Mouse (Mus musculus) kidney, postnatal 0 days (tissue): ENCODE data around the gene Pcgf3. TPM values are rescaled to one million over a fixed set of nuclear protein-coding genes. Genes with fewer than 3 reads are reported as not detected.
A peak's percentile ranks its signal among the peaks of the same experiment; 100 is the strongest.
"Not testable (repeated sequence)": the region's sequence is repeated elsewhere in the genome, so short reads cannot be mapped to it uniquely, and the experiment has no call there.

Experiments used
- ATAC-seq: fragments of 200-750 bp; cut with Nextera tagmentation; replicated peaks from 2 replicates; pipeline ENCODE4 v1.8.0; 2017; ENCODE audit warnings: low read depth, moderate number of reproducible peaks, moderate TSS enrichment, moderate library complexity; ENCODE audit not compliant: low FRiP score
- DNase-seq: peaks from one replicate; pipeline ENCODE4 v3.0.0-alpha.2; 2016; ENCODE audit warnings: low spot score
- H3K27ac ChIP-seq: fragments of 300-500 bp; sonication (generic); 2 replicates; pipeline ENCODE4 v1.5.1; 2014; ENCODE audit warnings: mild to moderate bottlenecking
- H3K27me3 ChIP-seq: fragments of 300-500 bp; sonication (generic); 2 replicates; pipeline ENCODE4 v1.6.1; 2014; ENCODE audit warnings: low read length, mixed read lengths; ENCODE audit not compliant: insufficient read depth
- H3K36me3 ChIP-seq: fragments of 300-500 bp; sonication (generic); 2 replicates; pipeline ENCODE4 v1.6.1; 2014; ENCODE audit warnings: low read length, mixed read lengths; ENCODE audit not compliant: insufficient read depth
- H3K4me1 ChIP-seq: fragments of 300-500 bp; sonication (generic); replicated peaks from 2 replicates; pipeline ENCODE4 v1.6.1; 2014; ENCODE audit warnings: antibody characterized with exemption, low read length, mixed read lengths; ENCODE audit not compliant: insufficient read depth
- H3K4me2 ChIP-seq: fragments of 300-500 bp; sonication (generic); 2 replicates; pipeline ENCODE4 v1.6.1; 2014; ENCODE audit warnings: mild to moderate bottlenecking, low read length, moderate library complexity, mixed read lengths
- H3K4me3 ChIP-seq: fragments of 300-500 bp; sonication (generic); replicated peaks from 2 replicates; pipeline ENCODE4 v1.5.1; 2014; ENCODE audit warnings: low read depth, low read length
- H3K9ac ChIP-seq: fragments of 300-500 bp; sonication (generic); 2 replicates; pipeline ENCODE4 v1.6.1; 2014; ENCODE audit warnings: low read depth, low read length
- H3K9me3 ChIP-seq: fragments of 300-500 bp; sonication (generic); replicated peaks from 2 replicates; pipeline ENCODE4 v1.6.1; 2016; ENCODE audit warnings: low read length, inconsistent platforms, mixed read lengths
- CTCF ChIP-seq: IDR thresholded peaks from 2 replicates; pipeline ENCODE4 v1.5.1; 2016; ENCODE audit warnings: antibody characterized with exemption, low read depth, mild to moderate bottlenecking, moderate library complexity
- WGBS: fragments of 180-500 bp; shearing (Covaris S2); extraction: QIAGEN DNeasy Blood & Tissue Kit; methylation state at CpG from one replicate; pipeline ENCODE4 v1.1.7; 2014; 5-methylcytosine and 5-hydroxymethylcytosine counted together
- polyA plus RNA-seq: library from polyadenylated mRNA; unstranded; fragments of >200 nt; fragmentation: Nextera tagmentation; extraction: Ambion mirVana; gene quantifications from 2 replicates; pipeline ENCODE4 v1.2.1, GENCODE M21; 2015

Gene Pcgf3
- polyA plus RNA-seq, 1 experiment from 2014 or later: 12.5 TPM

- no peak overlapping the region for H3K4me2 ChIP-seq
- H3K9ac ChIP-seq: no peak overlapping the region
- ATAC-seq (no peak), DNase-seq (peak; percentile 41)
- H3K27me3 ChIP-seq: no peaks in the 10 kb centered on the region
- H3K36me3 ChIP-seq: peaks cover 33% of the 10 kb centered on the region
- H3K9me3 ChIP-seq: no peaks in the 10 kb centered on the region
- no peak overlapping the region for H3K4me3 ChIP-seq
- 91% methylated on average over 2 of the region's 2 CpGs for WGBS
- no peak overlapping the region for H3K27ac ChIP-seq
- H3K4me1 ChIP-seq: no peaks in the 10 kb centered on the region
- TF ChIP-seq CTCF: peak; percentile 71
Measured at GRCm38 (mm10) chr5:108485239-108485638, 24.2 kb downstream of the Pcgf3 start.

GRCm38 (mm10) chr5:108486148-108486547 is 25.1 kb downstream of the Pcgf3 start:
- H3K4me2 ChIP-seq, H3K4me1 ChIP-seq, H3K9me3 ChIP-seq, ATAC-seq, H3K4me3 ChIP-seq, H3K9ac ChIP-seq, DNase-seq, H3K27ac ChIP-seq, H3K27me3 ChIP-seq: not testable (repeated sequence)
- 100% methylated on average over 3 of the region's 5 CpGs for WGBS
- H3K36me3 ChIP-seq: peaks cover 40% of the 10 kb centered on the region

- Histone ChIP-seq H3K4me1 (no peaks in the 10 kb centered on the region), H3K27ac (no peak overlapping the region), H3K36me3 (peaks cover 61% of the 10 kb centered on the region), H3K9me3 (no peaks in the 10 kb centered on the region), H3K27me3 (no peaks in the 10 kb centered on the region), H3K9ac (no peak overlapping the region), H3K4me2 (no peak overlapping the region), H3K4me3 (no peak overlapping the region)
- TF ChIP-seq CTCF: no peak
- ATAC-seq (no peak), DNase-seq (no peak)
- 97% methylated on average over 1 of the region's 1 CpGs for WGBS
Measured at GRCm38 (mm10) chr5:108501573-108501972, 40.5 kb downstream of the Pcgf3 start.

GRCm38 (mm10) chr5:108502286-108502685 is 41.3 kb downstream of the Pcgf3 start:
- no peaks in the 10 kb centered on the region for H3K9me3 ChIP-seq
- TF ChIP-seq CTCF: no peak
- H3K4me1 ChIP-seq: no peaks in the 10 kb centered on the region
- DNase-seq (no peak), ATAC-seq (no peak)
- H3K36me3 ChIP-seq: peaks cover 57% of the 10 kb centered on the region
- no peak overlapping the region for H3K9ac ChIP-seq
- WGBS: 85% methylated on average over 18 of the region's 18 CpGs
- H3K4me2 ChIP-seq: no peak overlapping the region
- no peaks in the 10 kb centered on the region for H3K27me3 ChIP-seq
- H3K4me3 ChIP-seq: no peak overlapping the region
- H3K27ac ChIP-seq: no peak overlapping the region

- no peaks in the 10 kb centered on the region for H3K36me3 ChIP-seq
- no peaks in the 10 kb centered on the region for H3K4me1 ChIP-seq
- no peak overlapping the region for H3K4me3 ChIP-seq
- no peak overlapping the region for H3K27ac ChIP-seq
- TF ChIP-seq CTCF: no peak
- H3K9ac ChIP-seq: no peak overlapping the region
- no peaks in the 10 kb centered on the region for H3K9me3 ChIP-seq
- WGBS: 71% methylated on average over 6 of the region's 6 CpGs
- no peak for DNase-seq
- no peaks in the 10 kb centered on the region for H3K27me3 ChIP-seq
- ATAC-seq: no peak
- H3K4me2 ChIP-seq: no peak overlapping the region
Measured at GRCm38 (mm10) chr5:108515581-108516361, 54.7 kb downstream of the Pcgf3 start.

GRCm38 (mm10) chr5:108516655-108517054 is 55.6 kb downstream of the Pcgf3 start:
- ATAC-seq: no peak
- Histone ChIP-seq H3K27ac (no peak overlapping the region), H3K4me2 (no peak overlapping the region), H3K27me3 (no peaks in the 10 kb centered on the region), H3K9ac (no peak overlapping the region), H3K4me3 (no peak overlapping the region), H3K9me3 (no peaks in the 10 kb centered on the region), H3K36me3 (no peaks in the 10 kb centered on the region), H3K4me1 (no peaks in the 10 kb centered on the region)
- no peak for TF ChIP-seq CTCF
- DNase-seq: no peak
- WGBS: 80% methylated on average over 3 of the region's 3 CpGs
